Mouse (Mus musculus): Measurements from ENCODE around the gene Vmn1r149.
"Not testable (repeated sequence)": the region's sequence is repeated elsewhere in the genome, so short reads cannot be mapped to it uniquely, and the experiment has no call there.

Gene Vmn1r149

GRCm38 (mm10) chr7:22438129-22438528 is at the start of gene Vmn1r149:
Vmn1r149 (minus strand) TSS chr7:22438229.
- DNase-seq (ENCODE audit: low spot score in 2 of 2) = not testable (repeated sequence)

- DNase-seq (ENCODE audit: low spot score in 2 of 2) = not testable (repeated sequence)
These were observed 25.9 kb upstream of the Vmn1r149 start, which contains the start of gene Gm10665 for GRCm38 (mm10) chr7:22463975-22464374. Gm10665 (minus strand) TSS chr7:22464075.

GRCm38 (mm10) chr7:22413283-22413682 is 24.7 kb downstream of the Vmn1r149 start, which contains the start of gene Vmn1r148:
Vmn1r148 (plus strand) TSS chr7:22413583.
- not testable (repeated sequence) for DNase-seq (ENCODE audit: low spot score in 2 of 2)
